ENCODE assay signal across 26 mouse cellular contexts in genomic region chr3:132353204-132353603, GRCm38 (mm10).
"Had no signal": no experiment of that assay in that cellular context is flagged by ENCODE, and none has a peak within 500 bp of the region (broad histone marks: within the 10 kb centered on the region; RNA-seq: fewer than 3 reads in every experiment).

No protein-coding gene starts in this region.

- H3K4me1 ChIP-seq: heart, embryonic 13.5 days; heart, embryonic 15.5 days; hindbrain, embryonic 13.5 days; hindbrain, embryonic 15.5 days; kidney, embryonic 15.5 days; limb, embryonic 13.5 days; limb, embryonic 15.5 days; liver, embryonic 12.5 days had no signal

- ATAC-seq: hindbrain, postnatal 0 days; intestine, embryonic 16.5 days; liver, embryonic 12.5 days had no signal

- H3K4me2 ChIP-seq: heart, embryonic 11.5 days; heart, embryonic 13.5 days; heart, embryonic 15.5 days; hindbrain, embryonic 13.5 days; hindbrain, embryonic 15.5 days; kidney, embryonic 15.5 days; limb, embryonic 13.5 days; limb, embryonic 15.5 days; liver, embryonic 12.5 days had no signal

- H3K4me3 ChIP-seq: heart, adult 2 months; heart, embryonic 13.5 days; heart, embryonic 15.5 days; hindbrain, embryonic 13.5 days; hindbrain, embryonic 15.5 days; kidney, embryonic 15.5 days; limb, embryonic 13.5 days; limb, embryonic 15.5 days; liver, embryonic 12.5 days had no signal

- H3K27ac ChIP-seq: heart, adult 2 months; heart, embryonic 13.5 days; heart, embryonic 15.5 days; hindbrain, embryonic 13.5 days; hindbrain, embryonic 15.5 days; hindbrain, postnatal 0 days; kidney, embryonic 15.5 days; kidney, postnatal 0 days; limb, embryonic 13.5 days; limb, embryonic 15.5 days; liver, embryonic 12.5 days had no signal

- DNase-seq: gastrocnemius, postnatal 14 days; gastrocnemius, postnatal 36 days; heart, adult 11 months; heart, adult 2 months; heart, postnatal 14 days; heart, postnatal 36 days; kidney, adult 11 months; kidney, adult 2 months; kidney, adult 9 months; kidney, postnatal 14 days; kidney, postnatal 36 days; layer of hippocampus, adult 9-11 months; layer of hippocampus, postnatal 36 days; left cerebral cortex, postnatal 4 days had no signal

- H3K27me3 ChIP-seq: heart, embryonic 13.5 days; heart, embryonic 15.5 days; hindbrain, embryonic 13.5 days; hindbrain, embryonic 15.5 days; kidney, embryonic 15.5 days; limb, embryonic 13.5 days; limb, embryonic 15.5 days; liver, embryonic 12.5 days had no signal

- H3K9me3 ChIP-seq: heart, embryonic 13.5 days; heart, embryonic 15.5 days; hindbrain, embryonic 13.5 days; hindbrain, embryonic 15.5 days; kidney, embryonic 15.5 days; limb, embryonic 13.5 days; limb, embryonic 15.5 days; liver, embryonic 12.5 days had no signal

- H3K9ac ChIP-seq: heart, embryonic 13.5 days; heart, embryonic 15.5 days; hindbrain, embryonic 13.5 days; hindbrain, embryonic 15.5 days; kidney, embryonic 15.5 days; limb, embryonic 13.5 days; limb, embryonic 15.5 days; liver, embryonic 12.5 days had no signal

- H3K36me3 ChIP-seq: heart, embryonic 13.5 days; heart, embryonic 15.5 days; hindbrain, embryonic 13.5 days; hindbrain, embryonic 15.5 days; kidney, embryonic 15.5 days; limb, embryonic 13.5 days; limb, embryonic 15.5 days; liver, embryonic 12.5 days had no signal
